Mouse (Mus musculus) bone marrow, adult 2 months (tissue): ENCODE data around the gene Slc11a2. TPM values are rescaled to one million over a fixed set of nuclear protein-coding genes. Genes with fewer than 3 reads are reported as not detected.

Source experiments
- H3K27ac ChIP-seq: fragments of 200-500 bp; 2 replicates; pipeline ENCODE4 v1.5.1; 2012; ENCODE audit warnings: low read depth, mild to moderate bottlenecking, control low read depth, inconsistent platforms, low read length; ENCODE audit not compliant: control insufficient read depth, poor library complexity, insufficient read depth
- H3K4me1 ChIP-seq: fragments of 200-500 bp; 2 replicates; pipeline ENCODE4 v1.6.1; 2011; ENCODE audit warnings: low read length; ENCODE audit not compliant: control insufficient read depth, insufficient read depth
- H3K4me3 ChIP-seq: fragments of 200-500 bp; replicated peaks from 2 replicates; pipeline ENCODE3; 2011; ENCODE audit warnings: mild to moderate bottlenecking, low read depth, low read length, control low read depth; ENCODE audit not compliant: control insufficient read depth
- CTCF ChIP-seq: fragments of 200-500 bp; IDR thresholded peaks from 2 replicates; pipeline ENCODE4 v1.5.1; 2011; ENCODE audit warnings: low read length, control low read depth; ENCODE audit not compliant: control insufficient read depth, insufficient read depth
- POLR2A ChIP-seq: fragments of 200-500 bp; IDR thresholded peaks from 2 replicates; pipeline ENCODE4 v1.6.1; 2011; ENCODE audit warnings: low read depth, mild to moderate bottlenecking, control low read depth, low read length, borderline replicate concordance; ENCODE audit not compliant: control insufficient read depth
- WGBS: fragments of 180-500 bp; shearing (Covaris S2); methylation state at CpG from one replicate; pipeline ENCODE4 v1.1.7; 2018; 5-methylcytosine and 5-hydroxymethylcytosine counted together
- polyA plus RNA-seq: library from polyadenylated mRNA; stranded (reverse); fragments of >200 nt; gene quantifications from 2 replicates; pipeline ENCODE4 v1.2.4, GENCODE M21; 2011; ENCODE audit warnings: low replicate concordance; ENCODE audit not compliant: missing spikeins, insufficient read depth, insufficient read length

The Slc11a2 gene
- 27.7 and 30.7 TPM in 2 replicates for polyA plus RNA-seq

DNA sequence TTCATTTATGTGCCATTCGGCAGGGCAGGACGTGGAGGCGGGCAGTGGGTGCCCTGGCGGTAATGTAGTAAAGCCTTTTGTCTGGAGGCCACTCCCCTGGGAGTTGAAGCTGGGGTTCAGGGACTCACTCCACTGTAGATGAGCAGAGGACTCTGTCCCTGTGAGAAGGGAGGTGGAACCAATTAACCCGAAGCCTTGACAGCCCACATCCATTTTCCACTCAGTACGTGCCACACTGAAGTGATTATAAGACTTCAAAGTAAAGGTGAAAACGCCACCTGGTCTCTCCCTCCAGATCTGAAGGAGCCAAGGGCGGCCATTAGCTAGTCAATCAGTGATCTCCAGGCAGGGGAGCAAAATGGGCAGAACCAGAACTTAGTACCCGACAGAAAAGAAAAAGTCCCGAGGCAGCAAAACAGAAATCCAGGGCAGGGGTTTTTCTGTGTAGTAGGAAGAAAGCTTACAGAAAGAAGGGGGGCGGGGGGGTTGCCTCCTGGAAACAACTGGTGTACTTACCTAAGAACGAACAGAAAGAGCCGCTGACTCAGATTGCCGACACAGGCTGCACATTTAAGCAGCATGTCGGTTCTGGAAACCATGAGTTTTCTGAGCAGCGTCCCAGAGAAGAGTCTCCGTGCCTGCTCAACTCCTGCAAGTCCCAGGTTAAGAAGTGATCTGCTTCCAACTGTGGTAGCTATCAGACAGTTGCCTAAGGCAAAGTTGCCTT, at the start of gene Slc11a2:
Gene Slc11a2, minus strand, starts transcription at position 677 of the 727 bp plus-strand sequence.
- WGBS = 19% methylated on average over 17 of the region's 17 CpGs
- Histone ChIP-seq H3K27ac (no peak within 1 kb of the TSS), H3K4me1 (peaks cover 2% of the 10 kb centered on the region; the same call in 1 of the 2 replicates), H3K4me3 (peak within 1 kb of the TSS; percentile 54)
- TF ChIP-seq POLR2A (no peak), CTCF (no peak)

DNA sequence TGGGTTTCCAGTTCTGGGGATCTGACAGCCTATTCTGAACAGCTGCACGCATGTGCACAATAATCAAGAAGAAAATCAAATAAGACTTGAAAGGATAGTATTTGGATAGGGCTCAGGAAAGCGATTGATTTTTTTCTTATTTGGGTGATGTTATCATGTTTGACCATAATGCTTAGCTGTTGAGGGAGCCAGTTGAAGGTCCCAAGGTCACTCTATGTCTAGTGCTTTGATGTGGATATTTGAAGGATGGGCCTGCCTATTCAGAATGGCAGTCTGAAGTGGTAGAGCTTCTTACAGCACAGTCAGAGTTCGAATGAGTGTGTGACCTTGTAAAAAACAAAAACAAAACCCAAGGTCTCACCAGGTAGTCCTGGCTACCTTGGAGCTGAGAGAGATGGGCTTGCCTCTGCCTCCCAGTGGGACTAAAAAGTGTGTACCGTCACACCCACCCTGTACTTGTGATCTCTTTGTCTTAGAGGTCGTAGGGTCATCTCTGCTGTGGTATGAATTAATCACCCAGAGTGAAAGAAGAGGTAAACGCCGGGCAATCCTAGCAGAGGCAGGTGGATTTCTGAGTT, 49.1 kb upstream of the Slc11a2 start:
- TF ChIP-seq POLR2A (no peak), CTCF (no peak)
- H3K4me3 ChIP-seq = no peak overlapping the region
- H3K4me1 ChIP-seq = peaks cover 2% of the 10 kb centered on the region
- H3K27ac ChIP-seq = no peak overlapping the region
- WGBS = 88% methylated on average over 7 of the region's 7 CpGs

DNA sequence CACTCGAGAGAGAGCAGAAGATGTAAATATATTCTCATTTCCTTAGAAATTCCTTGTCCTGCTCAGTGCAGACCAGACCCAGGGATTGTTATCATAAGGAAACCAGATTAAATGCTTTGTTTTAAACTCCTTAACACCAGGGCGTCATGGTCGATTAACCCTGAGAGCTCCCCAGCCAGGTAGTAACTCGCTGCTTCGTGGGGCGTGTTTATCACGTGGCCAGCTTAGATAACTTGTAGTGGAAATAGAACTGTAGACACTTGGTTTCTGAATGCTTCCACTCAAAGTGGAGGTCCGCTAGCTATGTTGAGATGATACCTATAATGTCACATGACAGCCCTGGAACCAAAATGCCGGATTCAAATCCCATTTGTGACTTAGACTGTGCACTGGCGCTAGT, 45.2 kb upstream of the Slc11a2 start:
- Histone ChIP-seq H3K27ac (no peak overlapping the region), H3K4me1 (peaks cover 2% of the 10 kb centered on the region), H3K4me3 (no peak overlapping the region)
- WGBS = 72% methylated on average over 10 of the region's 10 CpGs
- TF ChIP-seq POLR2A (no peak), CTCF (no peak)

DNA sequence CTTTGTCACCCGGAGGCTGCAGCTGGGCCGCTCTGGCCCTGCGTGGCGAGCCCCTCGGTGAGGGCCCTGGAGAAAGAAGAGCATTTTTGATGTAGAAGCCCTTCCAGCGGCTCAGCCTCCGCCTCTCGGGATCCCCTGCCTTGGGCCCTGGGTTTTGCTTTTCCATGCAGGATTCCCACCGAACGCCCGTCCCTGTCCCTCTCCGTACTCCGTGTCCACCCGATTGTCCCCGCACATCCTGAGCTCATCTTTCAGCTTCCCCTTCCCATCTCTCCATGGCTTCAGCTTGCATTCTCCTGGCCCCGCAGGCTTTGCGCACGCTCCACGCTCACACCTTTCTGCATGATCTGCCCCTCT, 44.3 kb upstream of the Slc11a2 start:
- Histone ChIP-seq H3K4me3 (peak overlapping the region; percentile 84), H3K4me1 (peaks cover 2% of the 10 kb centered on the region), H3K27ac (peak overlapping the region; percentile 91)
- under 1% methylated on average over 19 of the region's 19 CpGs for WGBS
- TF ChIP-seq CTCF = no peak
- no peak for TF ChIP-seq POLR2A

DNA sequence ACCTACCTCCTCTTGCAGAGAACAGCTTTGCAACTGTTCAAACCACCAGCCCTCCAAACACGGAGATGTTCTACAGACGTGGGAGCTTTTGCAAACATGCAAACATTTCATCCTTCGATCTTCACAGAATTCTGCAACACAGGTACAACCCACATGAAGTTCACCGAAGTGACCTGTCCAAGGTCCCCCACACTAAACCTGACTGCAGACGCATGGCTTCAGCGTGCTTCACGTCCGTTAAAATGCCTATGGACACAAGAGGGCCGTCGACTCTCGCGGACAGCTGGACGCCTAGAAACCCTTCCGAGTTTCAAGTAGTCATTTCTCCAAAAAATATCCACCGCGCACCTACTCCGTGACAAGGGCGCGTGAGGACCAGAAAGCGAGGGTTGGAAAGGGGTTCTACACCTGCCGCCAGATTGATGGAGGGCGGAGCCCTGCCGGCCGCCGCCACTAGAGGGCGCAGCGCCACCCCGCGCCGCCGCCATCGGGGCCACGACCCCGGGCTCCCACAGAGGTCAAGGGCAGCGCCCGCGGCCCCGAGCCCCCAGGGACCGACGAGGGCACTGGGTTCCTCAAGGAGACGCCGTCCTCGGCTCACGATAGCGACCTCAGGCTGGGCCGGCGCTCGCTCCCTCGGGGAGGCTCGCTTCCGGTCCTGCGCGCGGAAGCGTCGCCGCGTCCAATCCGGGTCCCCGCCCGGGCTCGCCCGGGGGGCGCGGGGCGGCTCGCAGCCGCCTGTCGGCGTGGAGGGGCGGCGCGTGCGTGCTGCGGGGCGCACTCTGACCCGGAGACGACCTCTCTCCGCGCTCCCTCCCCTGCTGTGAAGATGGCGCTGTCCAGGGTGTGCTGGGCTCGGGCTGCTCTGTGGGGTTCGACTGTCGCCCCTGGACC, 43.7 kb upstream of the Slc11a2 start, which contains the start of gene Letmd1:
Gene Letmd1, plus strand, starts transcription at position 729 of the 894 bp plus-strand sequence.
- WGBS = 2% methylated on average over 84 of the region's 84 CpGs
- peak; percentile 69; the same call in 1 of the 2 replicates for TF ChIP-seq CTCF
- TF ChIP-seq POLR2A = peak; percentile 60; the same call in 1 of the 2 replicates
- Histone ChIP-seq H3K4me1 (peaks cover 2% of the 10 kb centered on the region), H3K27ac (peak within 1 kb of the TSS; percentile 91), H3K4me3 (peak within 1 kb of the TSS; percentile 84)

DNA sequence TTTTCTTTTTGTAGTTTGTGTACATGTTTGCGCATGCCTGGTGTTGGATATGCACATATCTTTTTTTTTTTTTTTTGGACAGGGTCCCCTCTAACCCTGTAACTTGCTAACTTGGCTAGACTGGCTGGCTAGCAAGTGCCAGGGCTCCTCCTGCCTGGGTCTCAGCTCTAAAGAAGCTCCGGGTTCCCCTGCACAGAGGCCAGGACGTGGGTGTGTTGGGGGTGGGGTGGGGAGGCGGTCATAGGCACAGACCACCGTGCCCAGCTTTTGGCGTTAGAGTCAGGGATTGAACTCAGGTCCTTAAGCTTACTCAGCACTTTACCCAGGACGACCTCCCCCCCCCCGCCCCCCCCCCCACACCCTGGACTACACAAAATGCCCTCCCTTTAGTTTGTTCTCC, 42.9 kb upstream of the Slc11a2 start:
- no peak overlapping the region for H3K4me3 ChIP-seq
- H3K27ac ChIP-seq = no peak overlapping the region
- TF ChIP-seq POLR2A (no peak), CTCF (no peak)
- peaks cover 2% of the 10 kb centered on the region for H3K4me1 ChIP-seq
- WGBS = 41% methylated on average over 8 of the region's 8 CpGs

DNA sequence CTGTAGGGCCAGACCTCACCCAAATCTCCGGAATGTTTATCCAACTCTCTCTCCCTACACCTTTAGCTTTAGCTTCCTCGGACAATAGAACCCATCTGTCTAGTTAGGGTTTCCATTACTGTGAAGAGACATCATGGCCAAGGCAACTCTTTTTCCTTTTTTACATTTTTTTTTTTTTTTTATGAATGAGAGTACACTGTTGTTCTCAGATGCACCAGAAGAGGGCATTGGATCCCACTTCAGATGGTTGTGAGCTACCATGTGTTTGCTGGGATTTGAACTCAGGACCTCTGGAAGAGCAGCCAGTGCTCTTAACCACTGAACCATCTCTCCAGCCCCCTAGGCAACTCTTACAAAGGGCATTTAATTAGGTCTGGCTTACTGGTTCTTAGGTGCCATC, 40.6 kb upstream of the Slc11a2 start:
- WGBS = 76% methylated on average over 2 of the region's 2 CpGs
- Histone ChIP-seq H3K4me1 (peaks cover 3% of the 10 kb centered on the region), H3K4me3 (no peak overlapping the region), H3K27ac (no peak overlapping the region)
- no peak for TF ChIP-seq POLR2A
- TF ChIP-seq CTCF = no peak

DNA sequence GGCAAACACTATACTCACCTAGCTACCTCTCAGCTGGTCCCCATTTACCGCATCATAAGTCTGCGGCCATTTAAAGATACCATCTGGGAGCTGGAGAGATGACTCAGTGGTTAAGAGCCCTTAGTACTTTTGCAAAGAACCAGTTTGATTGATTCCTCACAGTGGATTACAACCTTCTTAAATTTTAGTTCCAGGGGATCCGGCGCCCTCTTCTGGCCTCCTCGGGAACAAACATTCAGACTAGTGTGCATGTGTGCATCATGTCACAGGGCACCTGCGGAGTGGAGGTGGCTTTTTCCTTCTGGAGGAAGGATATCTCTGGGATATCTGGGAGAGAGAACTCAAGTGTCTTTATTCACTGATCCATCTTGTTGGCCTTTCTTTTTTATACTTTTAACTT, 38.8 kb upstream of the Slc11a2 start:
- Histone ChIP-seq H3K4me3 (no peak overlapping the region), H3K4me1 (peaks cover 1% of the 10 kb centered on the region; the same call in 1 of the 2 replicates), H3K27ac (no peak overlapping the region)
- no peak for TF ChIP-seq POLR2A
- TF ChIP-seq CTCF = peak; percentile 65
- 15% methylated on average over 6 of the region's 6 CpGs for WGBS
